Mouse (Mus musculus) kidney, adult 2 months (tissue): ENCODE measurements around the gene Trim11.
A peak's percentile ranks its signal among the peaks of the same experiment; 100 is the strongest.

Experiments
- CTCF ChIP-seq: fragments of 200-500 bp; conservative IDR thresholded peaks from 2 replicates; pipeline ENCODE4 v1.5.1; 2011; ENCODE audit warnings: low read depth, mild to moderate bottlenecking, control low read depth, low read length, moderate library complexity, mixed read lengths; ENCODE audit not compliant: insufficient read depth, insufficient read length
- POLR2A ChIP-seq: fragments of 200-500 bp; IDR thresholded peaks from one replicate; pipeline ENCODE4 v1.6.1; 2011; ENCODE audit warnings: low read depth, low read length, control low read depth

- 0 out of 2 replicates have a peak, but pooled peaks have one; percentile 9 for TF ChIP-seq CTCF
- no peak for TF ChIP-seq POLR2A
Observed at GRCm38 (mm10) chr11:59029003-59029402, 51.1 kb downstream of the Trim11 start.
